Mouse (Mus musculus) kidney, adult 8-10 months (tissue): ENCODE measurements around the gene Olfr1302.

Experiments used
- DNase-seq, 2 experiments: peaks; one replicate each; pipeline ENCODE4 v3.0.0; 2022

Olfr1302 gene

GRCm38 (mm10) chr2:111777129-111777528, at the start of gene Olfr1302:
TSS of gene Olfr1302 (plus strand) at chr2:111777429.
- no peak for DNase-seq

- no peak for DNase-seq
Measured at GRCm38 (mm10) chr2:111750706-111751105, 26.5 kb upstream of the Olfr1302 start, which contains the start of gene Olfr1301. TSS of gene Olfr1301 (plus strand) at chr2:111751006.

GRCm38 (mm10) chr2:111812936-111813335, 35.7 kb downstream of the Olfr1302 start:
- DNase-seq: no peak

GRCm38 (mm10) chr2:111820240-111820639, 43.0 kb downstream of the Olfr1302 start, which contains the start of gene Olfr1303:
TSS of gene Olfr1303 (minus strand) at chr2:111820340.
- DNase-seq: no peak
